Mouse (Mus musculus) myocyte (in vitro differentiated cells): Measurements from ENCODE around the gene Ranbp1. TPM values are rescaled to one million over a fixed set of nuclear protein-coding genes. Genes with fewer than 3 reads are reported as not detected.

Experiments
- H3K27me3 ChIP-seq: one replicate; pipeline ENCODE4 v1.6.1; 2011; ENCODE audit not compliant: control insufficient read depth, insufficient read depth, insufficient read length
- H3K36me3 ChIP-seq: one replicate; pipeline ENCODE4 v1.6.1; 2011; ENCODE audit not compliant: control insufficient read depth, insufficient read depth
- H3K4me2 ChIP-seq: one replicate; pipeline ENCODE4 v1.6.1; 2011; ENCODE audit warnings: low read depth, control low read depth
- H3K4me3 ChIP-seq: one replicate; pipeline ENCODE4 v1.5.1; 2011; ENCODE audit warnings: mild to moderate bottlenecking, control low read depth, moderate library complexity
- H3K79me2 ChIP-seq: one replicate; pipeline ENCODE4 v1.6.1; 2011; ENCODE audit not compliant: control insufficient read depth, insufficient read depth
- H3ac ChIP-seq: one replicate; pipeline ENCODE4 v1.6.1; 2011; ENCODE audit not compliant: control insufficient read depth, insufficient read length
- CEBPB ChIP-seq: IDR thresholded peaks from 2 replicates; pipeline ENCODE4 v1.6.1; 2011; ENCODE audit warnings: mild to moderate bottlenecking, moderate library complexity; ENCODE audit not compliant: poor library complexity, insufficient read depth, severe bottlenecking
- E2F4 ChIP-seq: IDR thresholded peaks from one replicate; pipeline ENCODE4 v1.6.1; 2011; ENCODE audit warnings: mild to moderate bottlenecking, control low read depth, moderate library complexity; ENCODE audit not compliant: insufficient read depth
- MAX ChIP-seq: IDR thresholded peaks from one replicate; pipeline ENCODE4 v1.6.1; 2011; ENCODE audit warnings: low read depth, mild to moderate bottlenecking, control low read depth
- MYOD1 ChIP-seq, 3 experiments: IDR thresholded peaks; one replicate each; pipeline ENCODE4 v1.6.1; 2011; ENCODE audit warnings: control low read depth in 2 of 3, low read depth in 2 of 3, mild to moderate bottlenecking in 2 of 3, moderate library complexity in 1 of 3; ENCODE audit not compliant: insufficient read length in 2 of 3, control insufficient read depth in 1 of 3
- MYOG ChIP-seq, 3 experiments: IDR thresholded peaks; one replicate each; pipeline ENCODE4 v1.6.1; 2011; ENCODE audit warnings: control low read depth in 2 of 3, low read depth in 2 of 3, mild to moderate bottlenecking in 2 of 3; ENCODE audit not compliant: insufficient read length in 2 of 3, control insufficient read depth in 1 of 3, insufficient read depth in 1 of 3
- POLR2A ChIP-seq: IDR thresholded peaks from one replicate; pipeline ENCODE4 v1.6.1; 2011; ENCODE audit warnings: low read depth, mild to moderate bottlenecking, control low read depth, moderate library complexity; ENCODE audit not compliant: insufficient read length
- POLR2AphosphoS2 ChIP-seq: IDR thresholded peaks from one replicate; pipeline ENCODE4 v1.6.1; 2011; ENCODE audit warnings: low read depth, control low read depth; ENCODE audit not compliant: insufficient read length
- REST ChIP-seq: IDR thresholded peaks from one replicate; pipeline ENCODE4 v1.6.1; 2011; ENCODE audit warnings: mild to moderate bottlenecking, control low read depth, moderate library complexity; ENCODE audit not compliant: insufficient read depth, insufficient read length
- SRF ChIP-seq: IDR thresholded peaks from one replicate; pipeline ENCODE4 v1.6.1; 2011; ENCODE audit warnings: low read depth; ENCODE audit not compliant: control insufficient read depth, insufficient read length
- TCF12 ChIP-seq: IDR thresholded peaks from one replicate; pipeline ENCODE4 v1.6.1; 2011; ENCODE audit warnings: mild to moderate bottlenecking, control low read depth; ENCODE audit not compliant: poor library complexity, insufficient read depth, severe bottlenecking
- TCF3 ChIP-seq: IDR thresholded peaks from one replicate; pipeline ENCODE4 v1.6.1; 2011; ENCODE audit warnings: low read depth, control low read depth; ENCODE audit not compliant: insufficient read length
- USF1 ChIP-seq: IDR thresholded peaks from one replicate; pipeline ENCODE4 v1.6.1; 2011; ENCODE audit warnings: low read depth, mild to moderate bottlenecking, control low read depth, moderate library complexity
- polyA plus RNA-seq: library from polyadenylated mRNA; unstranded; fragments of >200 nt; fragmentation: generic; extraction: Trizol; gene quantifications from one replicate; pipeline ENCODE4 v1.2.1, GENCODE M21; 2012; ENCODE audit warnings: missing spikeins

Gene Ranbp1
- polyA plus RNA-seq, 1 experiment, result 150 TPM

GRCm38 (mm10) chr16:18202061-18202460 is 46.5 kb downstream of the Ranbp1 start:
- no peak overlapping the region for H3ac ChIP-seq
- no peaks in the 10 kb centered on the region for H3K36me3 ChIP-seq
- no peak overlapping the region for H3K4me2 ChIP-seq
- TF ChIP-seq E2F4 (no peak), REST (no peak), MYOG (IDR thresholded peaks at IDR 0.05; ENCODE audit: control insufficient read depth in 1 of 3, insufficient read depth in 1 of 3, insufficient read length in 2 of 3, low read depth in 2 of 3) (no peak), CEBPB (no peak), USF1 (no peak), MAX (no peak), TCF3 (no peak)
- H3K79me2 ChIP-seq, result no peaks in the 10 kb centered on the region
- H3K27me3 ChIP-seq, result peaks cover 16% of the 10 kb centered on the region
- H3K4me3 ChIP-seq, result no peak overlapping the region

GRCm38 (mm10) chr16:18201620-18202019 is 46.9 kb downstream of the Ranbp1 start:
- Histone ChIP-seq H3K4me2 (no peak overlapping the region), H3K36me3 (no peaks in the 10 kb centered on the region), H3ac (no peak overlapping the region), H3K27me3 (peaks cover 12% of the 10 kb centered on the region), H3K79me2 (no peaks in the 10 kb centered on the region), H3K4me3 (no peak overlapping the region)
- no peak for TF ChIP-seq E2F4
- TF ChIP-seq CEBPB, result no peak
- TF ChIP-seq USF1, result no peak
- TF ChIP-seq TCF12, result no peak
- no peak for TF ChIP-seq POLR2A
- TF ChIP-seq MAX, result no peak
- TF ChIP-seq TCF3, result no peak
- no peak for TF ChIP-seq MYOD1 (IDR thresholded peaks at IDR 0.05; ENCODE audit: control insufficient read depth in 1 of 3, insufficient read length in 2 of 3, low read depth in 2 of 3)
- TF ChIP-seq REST, result no peak
- no peak for TF ChIP-seq POLR2AphosphoS2
- no peak for TF ChIP-seq SRF
- TF ChIP-seq MYOG (IDR thresholded peaks at IDR 0.05; ENCODE audit: control insufficient read depth in 1 of 3, insufficient read depth in 1 of 3, insufficient read length in 2 of 3, low read depth in 2 of 3), result no peak

- no peaks in the 10 kb centered on the region for H3K36me3 ChIP-seq
- no peaks in the 10 kb centered on the region for H3K79me2 ChIP-seq
- H3K4me2 ChIP-seq, result no peak overlapping the region
- H3K4me3 ChIP-seq, result no peak overlapping the region
- H3K27me3 ChIP-seq, result no peaks in the 10 kb centered on the region
- no peak for TF ChIP-seq MAX
- peak in 1 of 3 experiments; percentile 72 for TF ChIP-seq MYOG (IDR thresholded peaks at IDR 0.05; ENCODE audit: control insufficient read depth in 1 of 3, insufficient read depth in 1 of 3, insufficient read length in 2 of 3, low read depth in 2 of 3)
- TF ChIP-seq CEBPB, result no peak
- TF ChIP-seq MYOD1 (IDR thresholded peaks at IDR 0.05; ENCODE audit: control insufficient read depth in 1 of 3, insufficient read length in 2 of 3, low read depth in 2 of 3), result peak in 1 of 3 experiments; percentile 56
- no peak for TF ChIP-seq REST
- no peak for TF ChIP-seq E2F4
- H3ac ChIP-seq, result no peak overlapping the region
These were observed 48.5 kb downstream of the Ranbp1 start for GRCm38 (mm10) chr16:18200062-18200461.

- no peaks in the 10 kb centered on the region for H3K27me3 ChIP-seq
- no peaks in the 10 kb centered on the region for H3K79me2 ChIP-seq
- H3K4me2 ChIP-seq, result no peak overlapping the region
- H3K36me3 ChIP-seq, result no peaks in the 10 kb centered on the region
- no peak overlapping the region for H3K4me3 ChIP-seq
- H3ac ChIP-seq, result no peak overlapping the region
- TF ChIP-seq REST (no peak), CEBPB (no peak), TCF12 (no peak), SRF (no peak), POLR2AphosphoS2 (no peak), MYOG (IDR thresholded peaks at IDR 0.05; ENCODE audit: control insufficient read depth in 1 of 3, insufficient read depth in 1 of 3, insufficient read length in 2 of 3, low read depth in 2 of 3) (no peak), POLR2A (no peak), E2F4 (no peak), MAX (no peak), TCF3 (no peak), USF1 (no peak), MYOD1 (IDR thresholded peaks at IDR 0.05; ENCODE audit: control insufficient read depth in 1 of 3, insufficient read length in 2 of 3, low read depth in 2 of 3) (no peak)
These were observed 50.0 kb downstream of the Ranbp1 start for GRCm38 (mm10) chr16:18198365-18199098.

- H3K4me2 ChIP-seq, result no peak overlapping the region
- no peak overlapping the region for H3K4me3 ChIP-seq
- H3K79me2 ChIP-seq, result no peaks in the 10 kb centered on the region
- TF ChIP-seq POLR2A (no peak), MAX (no peak), MYOD1 (IDR thresholded peaks at IDR 0.05; ENCODE audit: control insufficient read depth in 1 of 3, insufficient read length in 2 of 3, low read depth in 2 of 3) (no peak), E2F4 (no peak), POLR2AphosphoS2 (no peak), TCF3 (no peak), TCF12 (no peak), CEBPB (no peak), SRF (no peak), REST (no peak), MYOG (IDR thresholded peaks at IDR 0.05; ENCODE audit: control insufficient read depth in 1 of 3, insufficient read depth in 1 of 3, insufficient read length in 2 of 3, low read depth in 2 of 3) (no peak), USF1 (no peak)
- H3K27me3 ChIP-seq, result no peaks in the 10 kb centered on the region
- H3K36me3 ChIP-seq, result no peaks in the 10 kb centered on the region
- no peak overlapping the region for H3ac ChIP-seq
These were observed 50.7 kb downstream of the Ranbp1 start for GRCm38 (mm10) chr16:18197881-18198280.
